Comparison of ENCODE assay signal across 22 mouse cellular contexts in genomic region chr12:16860533-16860932, GRCm38 (mm10). TPM values are rescaled to one million over a fixed set of nuclear protein-coding genes. Genes with fewer than 3 reads are reported as not detected.
DNase-seq lines count a peak whose midpoint lies in the region; ATAC-seq and TF ChIP-seq lines count a peak whose summit lies in the region.
"Had no signal": no experiment of that assay in that cellular context is flagged by ENCODE, and none has a peak within 500 bp of the region (broad histone marks: within the 10 kb centered on the region; RNA-seq: fewer than 3 reads in every experiment).

No protein-coding gene starts in this region.

- TF ChIP-seq CTCF in stomach, postnatal 0 days (IDR thresholded peaks at IDR 0.05; ENCODE audit: low read depth): no peak

- 0 out of 2 replicates have a peak, but pooled peaks have one; percentile 41 for ATAC-seq in kidney, embryonic 14.5 days (ENCODE audit: low FRiP score, low TSS enrichment)
- no peak for ATAC-seq in midbrain, embryonic 11.5 days (ENCODE audit: low FRiP score)
- no peak for ATAC-seq in midbrain, embryonic 16.5 days
- ATAC-seq in limb, embryonic 12.5 days (ENCODE audit: insufficient number of reproducible peaks, insufficient read depth, low FRiP score, low TSS enrichment, low read depth): no peak
- ATAC-seq in stomach, postnatal 0 days (ENCODE audit: low FRiP score, low TSS enrichment): peak; percentile 46; the same call in 1 of the 2 replicates
- ATAC-seq: CD4-positive, CD25-positive, alpha-beta regulatory T cell, adult 4 months; forebrain, embryonic 13.5 days; forebrain, postnatal 0 days had no signal

- H3K9me3 ChIP-seq in kidney, embryonic 14.5 days (ENCODE audit: control insufficient read depth, low read length): no peaks in the 10 kb centered on the region
- H3K9me3 ChIP-seq in midbrain, embryonic 11.5 days (ENCODE audit: control insufficient read depth, low read length): no peaks in the 10 kb centered on the region
- H3K9me3 ChIP-seq in midbrain, embryonic 16.5 days (replicated peaks; ENCODE audit: control insufficient read depth, low read length, poor library complexity, severe bottlenecking): no peaks in the 10 kb centered on the region
- no peaks in the 10 kb centered on the region for H3K9me3 ChIP-seq in limb, embryonic 12.5 days
- no peaks in the 10 kb centered on the region for H3K9me3 ChIP-seq in stomach, postnatal 0 days (ENCODE audit: control insufficient read depth, low read length)
- H3K9me3 ChIP-seq: embryonic facial prominence, embryonic 12.5 days; forebrain, embryonic 13.5 days; G1E; heart, embryonic 13.5 days; hindbrain, embryonic 12.5 days had no signal

- H3K4me2 ChIP-seq in kidney, embryonic 14.5 days (replicated peaks; ENCODE audit: low read depth, low read length): no peak overlapping the region
- no peak overlapping the region for H3K4me2 ChIP-seq in midbrain, embryonic 11.5 days
- no peak overlapping the region for H3K4me2 ChIP-seq in midbrain, embryonic 16.5 days (ENCODE audit: low read length)
- H3K4me2 ChIP-seq in limb, embryonic 12.5 days: no peak overlapping the region
- H3K4me2 ChIP-seq in stomach, postnatal 0 days (replicated peaks; ENCODE audit: low read depth): no peak overlapping the region
- H3K4me2 ChIP-seq: embryonic facial prominence, embryonic 12.5 days; forebrain, embryonic 13.5 days; heart, embryonic 13.5 days; hindbrain, embryonic 12.5 days had no signal

- peaks cover under 1% of the 10 kb centered on the region; the same call in 1 of the 2 replicates for H3K4me1 ChIP-seq in kidney, embryonic 14.5 days (ENCODE audit: control insufficient read depth, insufficient read depth, low read length)
- peaks cover 6% of the 10 kb centered on the region; the same call in 1 of the 2 replicates for H3K4me1 ChIP-seq in midbrain, embryonic 11.5 days (ENCODE audit: control insufficient read depth, insufficient read depth, low read length)
- peaks cover 5% of the 10 kb centered on the region for H3K4me1 ChIP-seq in midbrain, embryonic 16.5 days (ENCODE audit: control insufficient read depth, insufficient read depth, low read length)
- peaks cover 12% of the 10 kb centered on the region for H3K4me1 ChIP-seq in limb, embryonic 12.5 days (replicated peaks)
- no peaks in the 10 kb centered on the region for H3K4me1 ChIP-seq in stomach, postnatal 0 days (replicated peaks; ENCODE audit: control insufficient read depth, insufficient read depth)

- H3K27ac ChIP-seq in kidney, embryonic 14.5 days (ENCODE audit: low read depth, low read length): peak overlapping the region; percentile 67
- H3K27ac ChIP-seq in midbrain, embryonic 11.5 days (ENCODE audit: low read depth, low read length): no peak overlapping the region
- H3K27ac ChIP-seq in midbrain, embryonic 16.5 days (ENCODE audit: low read length): no peak overlapping the region
- H3K27ac ChIP-seq in limb, embryonic 12.5 days: peak overlapping the region; percentile 51; the same call in 1 of the 2 replicates
- H3K27ac ChIP-seq in stomach, postnatal 0 days (replicated peaks): no peak overlapping the region
- H3K27ac ChIP-seq: embryonic facial prominence, embryonic 12.5 days; forebrain, embryonic 13.5 days; heart, embryonic 13.5 days; hindbrain, embryonic 12.5 days had no signal

- H3K27me3 ChIP-seq in kidney, embryonic 14.5 days (ENCODE audit: control insufficient read depth, insufficient read depth, low read length): no peaks in the 10 kb centered on the region
- H3K27me3 ChIP-seq in midbrain, embryonic 11.5 days (ENCODE audit: control insufficient read depth, insufficient read depth, low read length): no peaks in the 10 kb centered on the region
- H3K27me3 ChIP-seq in midbrain, embryonic 16.5 days (ENCODE audit: control insufficient read depth, insufficient read depth, low read depth, low read length): no peaks in the 10 kb centered on the region
- no peaks in the 10 kb centered on the region for H3K27me3 ChIP-seq in limb, embryonic 12.5 days
- no peaks in the 10 kb centered on the region for H3K27me3 ChIP-seq in stomach, postnatal 0 days (ENCODE audit: control insufficient read depth, insufficient read depth, low read length)
- H3K27me3 ChIP-seq: embryonic facial prominence, embryonic 12.5 days; forebrain, embryonic 13.5 days; heart, embryonic 13.5 days; hindbrain, embryonic 12.5 days had no signal

- H3K36me3 ChIP-seq in kidney, embryonic 14.5 days (ENCODE audit: control insufficient read depth, insufficient read depth, low read length): no peaks in the 10 kb centered on the region
- H3K36me3 ChIP-seq in midbrain, embryonic 11.5 days (ENCODE audit: control insufficient read depth, insufficient read depth, low read length): no peaks in the 10 kb centered on the region
- no peaks in the 10 kb centered on the region for H3K36me3 ChIP-seq in midbrain, embryonic 16.5 days (ENCODE audit: control insufficient read depth, insufficient read depth, low read length)
- H3K36me3 ChIP-seq in limb, embryonic 12.5 days: no peaks in the 10 kb centered on the region
- H3K36me3 ChIP-seq in stomach, postnatal 0 days (ENCODE audit: control insufficient read depth, insufficient read depth, low read length): no peaks in the 10 kb centered on the region
- H3K36me3 ChIP-seq: embryonic facial prominence, embryonic 12.5 days; G1E; heart, embryonic 13.5 days; hindbrain, embryonic 12.5 days had no signal

- TF ChIP-seq EP300 in stomach, postnatal 0 days (optimal IDR thresholded peaks at IDR 0.05): no peak

- DNase-seq in kidney, postnatal 10 days: no peak
- DNase-seq in midbrain, embryonic 11.5 days (ENCODE audit: low spot score, missing footprints): peak; percentile 81
- DNase-seq in stomach, postnatal 0 days (ENCODE audit: low spot score): no peak
- DNase-seq in right cerebral cortex, adult 2 months (ENCODE audit: low spot score in 2 of 2): no peak
- DNase-seq in B cell, adult 2 months: no peak
- DNase-seq: adrenal gland, adult 8-10 months; adrenal gland, postnatal 36 days; cerebellum, adult 2 months; cerebellum, postnatal 10 days; embryo, embryonic 11 days; forebrain, postnatal 0 days; gastrocnemius, postnatal 14 days; heart, postnatal 4 days had no signal

- no peak overlapping the region for H3K4me3 ChIP-seq in kidney, embryonic 14.5 days (ENCODE audit: low read length)
- no peak overlapping the region for H3K4me3 ChIP-seq in midbrain, embryonic 11.5 days (ENCODE audit: low read depth, low read length)
- no peak overlapping the region for H3K4me3 ChIP-seq in midbrain, embryonic 16.5 days (ENCODE audit: low read depth, low read length)
- H3K4me3 ChIP-seq in limb, embryonic 12.5 days (replicated peaks): no peak overlapping the region
- H3K4me3 ChIP-seq in stomach, postnatal 0 days (ENCODE audit: low read depth, low read length): no peak overlapping the region
- H3K4me3 ChIP-seq: embryonic facial prominence, embryonic 12.5 days; forebrain, embryonic 13.5 days; heart, embryonic 13.5 days; hindbrain, embryonic 12.5 days had no signal

- H3K9ac ChIP-seq in kidney, embryonic 14.5 days (ENCODE audit: low read depth, low read length): no peak overlapping the region
- no peak overlapping the region for H3K9ac ChIP-seq in midbrain, embryonic 11.5 days (ENCODE audit: low read length)
- H3K9ac ChIP-seq in midbrain, embryonic 16.5 days (ENCODE audit: low read depth, low read length): no peak overlapping the region
- no peak overlapping the region for H3K9ac ChIP-seq in limb, embryonic 12.5 days (replicated peaks)
- H3K9ac ChIP-seq in stomach, postnatal 0 days (ENCODE audit: low read length): no peak overlapping the region
- H3K9ac ChIP-seq: embryonic facial prominence, embryonic 12.5 days; forebrain, embryonic 13.5 days; forebrain, postnatal 0 days; heart, embryonic 13.5 days; hindbrain, embryonic 12.5 days had no signal

- 66% methylated on average over 1 of the region's 1 CpGs for WGBS in kidney, embryonic 14.5 days
- 89% methylated on average over 1 of the region's 1 CpGs for WGBS in midbrain, embryonic 11.5 days
- WGBS in midbrain, embryonic 16.5 days: 89% methylated on average over 1 of the region's 1 CpGs
- 59% methylated on average over 1 of the region's 1 CpGs for WGBS in limb, embryonic 12.5 days
- WGBS in stomach, postnatal 0 days: 57% methylated on average over 1 of the region's 1 CpGs

RNA-seq across cellular contexts. Expression of gene Rock2, which starts 34.2 kb away (rescaled TPM):
- 17.4 and 22.3 TPM in 2 replicates for polyA plus RNA-seq in kidney, embryonic 14.5 days (2014; fragmentation: Nextera tagmentation; extraction: Ambion mirVana)
- 14.4 and 14.9 TPM in 2 replicates for polyA plus RNA-seq in midbrain, embryonic 11.5 days (2014; fragmentation: Nextera tagmentation; extraction: Ambion mirVana)
- polyA plus RNA-seq in midbrain, embryonic 16.5 days (2015; fragmentation: Nextera tagmentation; extraction: Ambion mirVana): 12.5 and 14.5 TPM in 2 replicates
- polyA plus RNA-seq in limb, embryonic 12.5 days (2016; fragmentation: Nextera tagmentation; extraction: Ambion mirVana): 16.5 and 18.4 TPM in 2 replicates
- 12.1 and 13.3 TPM in 2 replicates for polyA plus RNA-seq in stomach, postnatal 0 days (2015; fragmentation: Nextera tagmentation; extraction: Ambion mirVana)

RNA-seq across cellular contexts. Expression of gene E2f6, which starts 49.8 kb away (rescaled TPM):
- 36.8 and 56.7 TPM in 2 replicates for polyA plus RNA-seq in kidney, embryonic 14.5 days (2014; fragmentation: Nextera tagmentation; extraction: Ambion mirVana)
- polyA plus RNA-seq in midbrain, embryonic 11.5 days (2014; fragmentation: Nextera tagmentation; extraction: Ambion mirVana): 83.8 and 85.1 TPM in 2 replicates
- polyA plus RNA-seq in midbrain, embryonic 16.5 days (2015; fragmentation: Nextera tagmentation; extraction: Ambion mirVana): 23.7 and 26.8 TPM in 2 replicates
- polyA plus RNA-seq in limb, embryonic 12.5 days (2016; fragmentation: Nextera tagmentation; extraction: Ambion mirVana): 75.8 and 76.6 TPM in 2 replicates
- 12.5 and 12.7 TPM in 2 replicates for polyA plus RNA-seq in stomach, postnatal 0 days (2015; fragmentation: Nextera tagmentation; extraction: Ambion mirVana)

RNA-seq across cellular contexts. Expression of gene Greb1, which starts 59.8 kb away (rescaled TPM):
- 6.6 and 8.6 TPM in 2 replicates for polyA plus RNA-seq in kidney, embryonic 14.5 days (2014; fragmentation: Nextera tagmentation; extraction: Ambion mirVana)
- polyA plus RNA-seq in midbrain, embryonic 11.5 days (2014; fragmentation: Nextera tagmentation; extraction: Ambion mirVana): 11.3 and 15.4 TPM in 2 replicates
- 0.98 and 2.4 TPM in 2 replicates for polyA plus RNA-seq in midbrain, embryonic 16.5 days (2015; fragmentation: Nextera tagmentation; extraction: Ambion mirVana)
- 6.4 and 8.1 TPM in 2 replicates for polyA plus RNA-seq in limb, embryonic 12.5 days (2016; fragmentation: Nextera tagmentation; extraction: Ambion mirVana)
- polyA plus RNA-seq in stomach, postnatal 0 days (2015; fragmentation: Nextera tagmentation; extraction: Ambion mirVana): 0.16 and 0.24 TPM in 2 replicates
- polyA plus RNA-seq: G1E had no signal

Comparison
In these comparisons a context has a peak if more than half of its experiments do, and no peak if none do; other contexts are left out.
1. ATAC-seq: peak in kidney, embryonic 14.5 days (single experiment) and stomach, postnatal 0 days (single experiment); none in midbrain, embryonic 11.5 days (single experiment), midbrain, embryonic 16.5 days (single experiment) and limb, embryonic 12.5 days (single experiment).
2. H3K27ac ChIP-seq: peak in kidney, embryonic 14.5 days (single experiment) and limb, embryonic 12.5 days (single experiment); none in midbrain, embryonic 11.5 days (single experiment), midbrain, embryonic 16.5 days (single experiment) and stomach, postnatal 0 days (single experiment).